Mouse (Mus musculus) heart, adult 8-10 months (tissue): Measurements from ENCODE around the gene Syt17. TPM values are rescaled to one million over a fixed set of nuclear protein-coding genes. Genes with fewer than 3 reads are reported as not detected.

ENCODE experiments used
- DNase-seq: peaks from one replicate; pipeline ENCODE4 v3.0.0; 2022; ENCODE audit warnings: low spot score
- total RNA-seq, 4 experiments: library from RNA; stranded (reverse); gene quantifications; 2 replicates each; pipeline ENCODE4 v1.2.4; 2022

Gene Syt17
- total RNA-seq, 4 experiments from 2014 or later, result 0.84 to 1.0 (median 0.96) TPM

- no peak for DNase-seq
These were observed 15.1 kb upstream of the Syt17 start for GRCm38 (mm10) chr7:118462818-118463762.

DNA sequence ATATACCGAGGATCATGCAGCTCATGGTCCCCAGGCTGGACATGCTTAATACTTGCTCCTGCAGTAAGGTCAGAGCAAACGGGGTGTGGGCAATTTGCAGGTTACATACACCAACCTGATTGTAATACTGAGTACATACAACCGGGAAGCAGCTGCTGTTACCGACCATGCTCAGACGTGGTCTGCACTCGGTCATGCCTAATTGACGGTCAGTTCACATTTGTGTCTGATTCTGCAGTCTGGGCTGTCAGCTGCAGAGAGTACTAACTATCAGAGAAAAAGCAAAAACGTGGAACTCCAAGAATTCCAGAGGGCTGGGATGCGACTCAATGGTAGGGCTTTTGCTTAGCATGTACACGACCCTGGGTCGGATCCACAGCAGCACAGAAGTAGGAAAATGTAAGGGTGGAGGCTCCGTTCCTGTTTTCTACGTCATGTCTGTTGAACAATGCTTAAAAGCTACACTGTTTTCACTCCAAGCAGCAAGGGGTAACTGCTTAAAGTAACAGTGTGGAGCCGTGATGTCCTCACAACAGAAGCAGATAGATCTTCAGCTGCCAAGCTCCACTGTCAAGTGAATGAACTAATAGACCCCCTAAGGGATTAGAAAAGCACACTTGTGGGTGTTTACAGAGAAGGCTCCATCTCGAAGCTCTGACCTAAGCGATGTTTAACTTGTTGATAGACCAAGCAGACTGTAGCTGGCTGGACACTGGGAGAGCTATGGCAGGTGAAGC is 13.5 kb upstream of the Syt17 start:
- no peak for DNase-seq

DNA sequence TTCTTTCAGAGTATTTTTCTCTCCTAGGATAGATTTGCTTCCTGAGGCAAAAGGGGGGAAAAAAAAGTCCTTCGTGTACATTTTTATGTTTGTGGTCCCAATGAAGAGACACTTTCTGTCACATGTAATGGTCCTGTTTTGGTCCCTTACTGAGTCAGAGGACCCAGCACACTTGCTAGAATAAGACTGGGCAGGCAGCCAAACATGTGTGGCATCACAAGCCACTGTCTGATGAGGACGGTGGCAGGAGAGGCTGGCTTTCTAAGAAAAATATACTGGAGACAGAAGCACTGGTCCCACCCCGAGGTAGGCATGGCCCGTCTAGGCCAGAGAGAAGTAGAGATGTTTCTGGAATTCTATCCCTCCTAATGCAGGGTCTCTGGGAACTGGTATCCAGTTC is 5.7 kb upstream of the Syt17 start:
- DNase-seq, result no peak

GRCm38 (mm10) chr7:118452940-118453339 is 4.9 kb upstream of the Syt17 start:
- DNase-seq, result no peak

DNA sequence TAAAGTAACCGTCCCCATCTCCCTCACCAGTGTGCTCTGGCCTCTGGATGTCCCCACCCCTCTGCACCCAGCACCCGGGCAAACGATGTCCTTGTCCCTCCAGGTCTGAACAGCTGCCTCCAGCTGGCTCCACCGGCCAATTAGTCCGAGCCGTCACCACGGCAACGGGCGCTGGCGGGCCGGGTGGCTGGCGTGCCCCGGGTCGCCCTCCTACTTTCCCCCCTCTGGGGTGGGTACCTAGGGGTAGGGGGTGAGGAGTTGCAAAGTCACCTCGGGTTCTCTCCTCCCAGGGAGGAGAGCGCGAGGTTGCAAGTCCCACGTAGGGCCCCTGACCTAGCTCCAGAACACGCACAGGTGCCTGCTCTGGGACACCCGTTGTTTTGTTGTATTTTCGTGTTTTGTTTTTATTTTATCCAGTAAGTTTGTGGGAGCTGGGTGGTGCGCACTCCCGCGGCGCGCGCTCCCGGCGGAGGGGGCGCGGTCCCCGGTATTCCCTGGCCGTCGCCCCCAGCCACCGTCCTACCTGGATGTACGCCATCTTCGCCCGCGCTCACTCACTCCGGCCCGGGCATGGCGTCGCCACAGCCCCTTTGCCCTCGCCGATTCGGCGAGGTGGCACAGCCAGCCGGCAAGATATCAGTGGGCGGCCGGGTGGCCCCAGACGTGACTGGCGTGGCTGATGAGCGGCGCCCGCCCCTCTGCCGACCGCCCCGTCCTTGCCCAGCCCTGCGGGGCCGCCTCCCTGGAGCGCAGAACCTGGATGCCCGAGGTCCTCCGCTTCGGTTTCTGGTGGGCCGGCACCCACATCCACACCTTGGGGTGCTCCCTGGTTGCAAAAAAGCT is 510 bp downstream of the Syt17 start:
- DNase-seq, result no peak

DNA sequence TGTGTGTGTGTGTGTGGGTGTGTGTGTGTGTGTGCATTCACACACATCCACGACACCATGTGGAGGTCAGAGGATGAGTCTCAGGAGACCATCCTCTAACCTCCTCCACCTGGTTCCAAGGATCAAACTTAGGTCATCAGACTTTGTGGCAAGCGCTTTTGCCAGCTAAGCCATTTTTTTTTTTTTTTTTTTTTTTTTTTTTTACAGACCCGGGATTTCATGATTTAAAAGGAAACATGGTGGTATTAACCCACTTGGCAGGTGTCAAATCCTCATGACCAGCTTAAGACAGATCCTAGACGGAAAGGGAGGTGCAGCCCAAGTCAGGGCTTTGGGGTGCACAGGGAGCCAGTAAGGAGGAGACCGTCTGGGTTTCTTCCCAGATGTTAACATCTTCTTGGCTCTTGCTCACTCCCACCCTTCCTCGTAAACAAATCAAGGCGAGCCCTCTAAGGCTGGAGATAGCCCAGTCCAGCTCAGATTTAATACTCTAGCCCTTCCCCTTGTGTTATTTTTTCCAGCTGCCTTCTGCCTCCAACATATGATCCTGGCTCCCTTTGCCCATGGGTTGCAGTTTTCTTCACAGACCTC is 4.0 kb downstream of the Syt17 start:
- DNase-seq, result no peak

- DNase-seq, result no peak
These were observed 4.7 kb downstream of the Syt17 start for GRCm38 (mm10) chr7:118443371-118443770.

GRCm38 (mm10) chr7:118441535-118441934 is 6.5 kb downstream of the Syt17 start:
- peak; percentile 50 for DNase-seq

- DNase-seq, result no peak
These were observed 10.8 kb downstream of the Syt17 start for GRCm38 (mm10) chr7:118437101-118437802.

DNA sequence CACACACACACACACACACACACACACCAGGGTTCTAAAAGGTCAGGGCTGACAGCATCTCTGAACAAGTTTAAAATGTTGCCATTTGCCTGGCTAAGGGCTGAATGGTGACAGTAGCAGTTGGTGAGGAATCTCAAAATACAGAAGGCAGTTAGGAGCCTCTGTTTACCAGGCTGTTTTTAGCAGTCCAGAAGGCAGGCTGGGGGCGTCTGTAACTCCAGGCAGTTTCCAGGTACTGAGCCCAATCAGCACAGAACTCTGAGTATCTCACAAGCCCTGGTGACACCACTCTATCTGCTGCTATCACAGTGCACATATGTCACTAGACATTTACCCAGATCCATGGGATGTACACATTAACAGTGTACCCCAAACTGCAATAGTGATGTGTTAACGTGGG is 19.1 kb downstream of the Syt17 start:
- no peak for DNase-seq

- DNase-seq, result no peak
These were observed 28.4 kb downstream of the Syt17 start for GRCm38 (mm10) chr7:118419491-118420180.

- no peak for DNase-seq
These were observed 33.8 kb downstream of the Syt17 start for GRCm38 (mm10) chr7:118414183-118414582.

DNA sequence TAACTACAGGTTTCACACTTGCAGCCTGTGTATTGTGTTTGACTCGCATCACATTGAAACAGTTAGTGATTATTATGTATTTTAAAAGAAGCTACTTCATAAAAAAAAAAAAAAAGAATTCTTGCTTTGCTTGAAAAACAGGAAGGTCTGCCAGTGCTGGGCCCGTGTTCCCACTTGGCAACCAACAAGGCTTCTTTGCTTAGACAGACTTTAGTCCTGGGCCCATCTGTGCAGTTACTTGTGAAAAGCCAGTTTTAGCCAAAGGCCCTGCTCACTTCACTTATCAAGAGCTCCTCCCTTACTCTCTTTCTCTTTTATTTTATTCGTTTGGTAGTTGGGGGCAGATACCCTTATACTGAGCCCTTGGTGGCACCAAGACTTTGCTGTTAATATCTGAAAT is 36.1 kb downstream of the Syt17 start:
- no peak for DNase-seq

DNA sequence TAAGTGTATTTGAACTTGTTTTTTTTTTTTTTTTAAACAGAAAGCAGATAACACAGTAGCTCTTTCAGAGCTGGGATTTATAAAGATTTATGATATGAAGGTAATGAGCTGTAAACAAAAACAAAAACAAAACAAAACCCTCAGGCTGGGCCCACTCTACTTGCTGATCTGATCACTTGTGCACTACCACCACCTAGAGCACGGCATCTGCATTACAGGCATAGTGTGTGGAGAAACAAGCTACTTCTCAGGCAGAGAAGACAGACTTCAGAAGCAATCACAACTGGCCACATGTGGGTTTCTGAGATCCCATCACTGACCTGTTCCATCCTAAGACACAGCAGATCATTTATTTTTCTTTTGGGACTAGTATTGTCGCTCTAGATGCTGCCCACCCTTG is 38.6 kb downstream of the Syt17 start:
- peak; percentile 11 for DNase-seq

DNA sequence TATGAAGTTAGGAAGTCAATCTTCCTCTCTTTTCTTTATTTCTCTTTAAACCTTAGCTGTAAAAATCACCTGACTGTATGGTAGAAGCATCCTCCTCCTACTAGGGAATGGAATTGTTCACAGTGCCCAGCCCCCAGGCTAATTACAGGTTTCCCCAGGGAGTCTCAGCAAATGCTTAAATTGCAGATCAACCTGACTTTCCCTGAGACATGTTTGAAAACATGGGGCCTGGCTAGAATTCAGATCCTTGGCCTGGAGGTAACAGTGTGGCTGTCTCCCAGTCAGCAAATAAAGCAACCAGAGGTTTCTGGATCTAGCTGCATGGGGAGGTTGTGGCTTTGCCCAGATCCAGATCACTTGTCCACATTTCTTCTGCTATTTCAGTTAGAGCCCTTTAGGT is 42.8 kb downstream of the Syt17 start:
- no peak for DNase-seq

- DNase-seq, result no peak
These were observed 45.4 kb downstream of the Syt17 start for GRCm38 (mm10) chr7:118402576-118403022.

DNA sequence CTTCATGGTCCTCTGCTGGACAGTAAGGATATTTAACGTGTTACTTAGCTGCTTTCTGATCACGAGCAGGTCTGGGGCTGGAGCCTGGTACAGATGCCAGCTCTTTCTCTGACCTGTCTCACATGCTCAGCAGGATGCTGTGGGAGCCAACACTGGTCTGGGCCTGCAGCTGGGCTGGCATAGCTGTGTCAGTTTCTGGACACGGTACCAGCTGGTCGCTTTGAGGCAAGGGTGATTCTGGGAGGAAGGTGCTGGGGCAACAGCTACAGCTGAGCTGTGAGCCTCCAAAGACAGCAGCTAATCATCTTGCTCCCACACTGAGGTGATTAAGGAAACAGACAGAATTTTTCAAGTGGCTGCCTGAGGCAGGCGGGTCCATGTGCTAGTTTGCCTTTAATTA is 46.1 kb downstream of the Syt17 start:
- peak; percentile 6 for DNase-seq

DNA sequence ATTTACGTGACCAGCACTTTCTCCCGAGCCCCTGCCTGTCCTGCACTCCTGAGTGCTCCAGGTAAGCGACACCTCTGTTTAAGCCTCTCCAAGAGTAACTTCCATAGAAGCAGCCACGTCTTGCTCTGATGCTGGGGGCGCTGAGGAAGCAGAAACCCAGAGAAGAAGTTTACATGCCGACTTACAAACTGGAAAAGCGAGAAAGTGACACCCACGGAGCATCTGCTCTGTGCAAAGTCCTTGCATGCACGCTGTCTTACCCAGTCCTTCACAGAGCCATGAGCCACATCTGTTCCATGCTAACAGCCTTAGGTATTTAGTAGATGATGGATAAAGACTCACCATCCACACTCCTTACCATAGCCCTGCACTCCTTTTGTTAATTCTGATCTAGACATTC is 48.3 kb downstream of the Syt17 start:
- DNase-seq, result no peak

- no peak for DNase-seq
These were observed 57.3 kb downstream of the Syt17 start for GRCm38 (mm10) chr7:118390705-118391104.

DNA sequence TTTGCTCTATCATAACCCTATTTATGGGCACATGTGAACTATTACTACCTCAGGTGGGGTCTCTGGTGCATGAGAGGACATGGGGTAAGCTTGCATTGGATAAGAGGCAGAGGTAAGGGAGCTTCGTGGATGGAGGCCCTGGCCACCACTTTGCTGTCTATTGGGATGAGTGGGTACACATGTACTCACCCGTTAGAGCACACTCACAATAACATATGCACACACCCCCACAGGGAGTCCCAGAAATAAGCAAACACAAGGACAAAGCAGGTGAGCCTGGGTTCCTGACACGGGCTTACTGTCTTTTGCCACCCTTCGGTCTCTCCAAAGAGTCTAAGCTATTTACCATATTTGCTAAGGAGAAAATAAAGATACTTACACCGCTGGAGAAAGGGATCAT is 67.0 kb downstream of the Syt17 start:
- DNase-seq, result no peak
